Mouse (Mus musculus) stomach, postnatal 0 days (tissue): Measurements from ENCODE around the gene Aco2. TPM values are rescaled to one million over a fixed set of nuclear protein-coding genes. Genes with fewer than 3 reads are reported as not detected.
A peak's percentile ranks its signal among the peaks of the same experiment; 100 is the strongest.

Experiments used
- ATAC-seq: fragments of 200-750 bp; cut with Nextera tagmentation; 2 replicates; pipeline ENCODE4 v1.8.0; 2017; ENCODE audit not compliant: low FRiP score, low TSS enrichment
- DNase-seq: peaks from one replicate; pipeline ENCODE4 v3.0.0-alpha.2; 2016; ENCODE audit warnings: low spot score
- H3K27ac ChIP-seq: fragments of 300-500 bp; sonication (generic); replicated peaks from 2 replicates; pipeline ENCODE4 v1.5.1; 2014; ENCODE audit warnings: mild to moderate bottlenecking, control low read depth
- H3K27me3 ChIP-seq: fragments of 300-500 bp; sonication (generic); 2 replicates; pipeline ENCODE4 v1.6.1; 2014; ENCODE audit warnings: low read length; ENCODE audit not compliant: control insufficient read depth, insufficient read depth
- H3K36me3 ChIP-seq: fragments of 300-500 bp; sonication (generic); 2 replicates; pipeline ENCODE4 v1.6.1; 2014; ENCODE audit warnings: low read length, mixed read lengths; ENCODE audit not compliant: control insufficient read depth, insufficient read depth
- H3K4me1 ChIP-seq: fragments of 300-500 bp; sonication (generic); replicated peaks from 2 replicates; pipeline ENCODE4 v1.6.1; 2014; ENCODE audit warnings: antibody characterized with exemption; ENCODE audit not compliant: control insufficient read depth, insufficient read depth
- H3K4me2 ChIP-seq: fragments of 300-500 bp; sonication (generic); replicated peaks from 2 replicates; pipeline ENCODE4 v1.6.1; 2014; ENCODE audit warnings: low read depth, mild to moderate bottlenecking, control low read depth, moderate library complexity
- H3K4me3 ChIP-seq: fragments of 300-500 bp; sonication (generic); 2 replicates; pipeline ENCODE4 v1.5.1; 2014; ENCODE audit warnings: low read depth, low read length, control low read depth
- H3K9ac ChIP-seq: fragments of 300-500 bp; sonication (generic); 2 replicates; pipeline ENCODE4 v1.6.1; 2014; ENCODE audit warnings: mild to moderate bottlenecking, low read length, control low read depth, mixed read lengths
- H3K9me3 ChIP-seq: fragments of 300-500 bp; sonication (generic); 2 replicates; pipeline ENCODE4 v1.6.1; 2016; ENCODE audit warnings: low read length; ENCODE audit not compliant: control insufficient read depth
- CTCF ChIP-seq: IDR thresholded peaks from 2 replicates; pipeline ENCODE4 v1.5.1; 2016; ENCODE audit warnings: antibody characterized with exemption, low read depth, mild to moderate bottlenecking, moderate library complexity
- EP300 ChIP-seq: optimal IDR thresholded peaks from 2 replicates; pipeline ENCODE3; 2016; ENCODE audit warnings: antibody characterized with exemption
- WGBS: fragments of 180-500 bp; shearing (Covaris S2); extraction: QIAGEN DNeasy Blood & Tissue Kit; methylation state at CpG from one replicate; pipeline ENCODE4 v1.1.7; 2014; 5-methylcytosine and 5-hydroxymethylcytosine counted together
- polyA plus RNA-seq: library from polyadenylated mRNA; unstranded; fragments of >200 nt; fragmentation: Nextera tagmentation; extraction: Ambion mirVana; gene quantifications from 2 replicates; pipeline ENCODE4 v1.2.1, GENCODE M21; 2015

Aco2 gene
- polyA plus RNA-seq, 1 experiment from 2014 or later = 130 TPM

- Histone ChIP-seq H3K4me3 (peak within 1 kb of the TSS; percentile 84), H3K27ac (peak within 1 kb of the TSS; percentile 98), H3K9ac (peak within 1 kb of the TSS; percentile 94), H3K27me3 (no peaks in the 10 kb centered on the region), H3K9me3 (no peaks in the 10 kb centered on the region), H3K36me3 (no peaks in the 10 kb centered on the region), H3K4me1 (no peaks in the 10 kb centered on the region; the same call in 1 of the 2 replicates), H3K4me2 (peak within 1 kb of the TSS; percentile 60)
- whole genome bisulfite sequencing = under 1% methylated on average over 44 of the region's 44 CpGs
- peak; percentile 13 for ATAC-seq
- peak; percentile 63 for DNase-seq
- TF ChIP-seq EP300 (peak; percentile 49), CTCF (peak; percentile 43)
These were observed 13.4 kb upstream of the Aco2 start, which contains the start of gene Tob2 for GRCm38 (mm10) chr15:81858517-81859329. Gene Tob2, minus strand, starts transcription at chr15:81858796.

- DNase-seq = peak; percentile 89
- H3K9ac ChIP-seq = peak overlapping the region; percentile 94
- no peak for TF ChIP-seq CTCF
- peak; percentile 79 for TF ChIP-seq EP300
- H3K27ac ChIP-seq = peak overlapping the region; percentile 98
- 0 out of 2 replicates have a peak, but pooled peaks cover 4% of the 10 kb centered on the region for H3K36me3 ChIP-seq
- peak overlapping the region; percentile 84 for H3K4me3 ChIP-seq
- no peaks in the 10 kb centered on the region for H3K9me3 ChIP-seq
- no peaks in the 10 kb centered on the region; the same call in 1 of the 2 replicates for H3K4me1 ChIP-seq
- WGBS = under 1% methylated on average over 39 of the region's 39 CpGs
- H3K4me2 ChIP-seq = peak overlapping the region; percentile 60
- ATAC-seq = peak; percentile 79
- no peaks in the 10 kb centered on the region for H3K27me3 ChIP-seq
These were observed 12.5 kb upstream of the Aco2 start for GRCm38 (mm10) chr15:81859330-81860255.

GRCm38 (mm10) chr15:81860471-81861135 is 11.5 kb upstream of the Aco2 start:
- no peaks in the 10 kb centered on the region for H3K9me3 ChIP-seq
- H3K4me3 ChIP-seq = peak overlapping the region; percentile 84; the same call in 1 of the 2 replicates
- peak overlapping the region; percentile 89 for H3K27ac ChIP-seq
- peak overlapping the region; percentile 19; the same call in 1 of the 2 replicates for H3K9ac ChIP-seq
- peak; percentile 73 for DNase-seq
- H3K36me3 ChIP-seq = peaks cover 4% of the 10 kb centered on the region; the same call in 1 of the 2 replicates
- peak overlapping the region; percentile 18 for H3K4me2 ChIP-seq
- TF ChIP-seq CTCF (no peak), EP300 (no peak)
- WGBS = 21% methylated on average over 8 of the region's 8 CpGs
- H3K4me1 ChIP-seq = no peaks in the 10 kb centered on the region
- no peaks in the 10 kb centered on the region for H3K27me3 ChIP-seq
- ATAC-seq = no peak

GRCm38 (mm10) chr15:81864238-81864637 is 7.9 kb upstream of the Aco2 start:
- peaks cover 15% of the 10 kb centered on the region; the same call in 1 of the 2 replicates for H3K36me3 ChIP-seq
- TF ChIP-seq CTCF (no peak), EP300 (no peak)
- H3K27ac ChIP-seq = no peak overlapping the region
- no peak overlapping the region for H3K4me2 ChIP-seq
- no peak overlapping the region for H3K9ac ChIP-seq
- no peaks in the 10 kb centered on the region for H3K9me3 ChIP-seq
- H3K4me1 ChIP-seq = no peaks in the 10 kb centered on the region
- ATAC-seq = no peak
- H3K4me3 ChIP-seq = no peak overlapping the region
- H3K27me3 ChIP-seq = no peaks in the 10 kb centered on the region
- WGBS = 91% methylated on average over 7 of the region's 7 CpGs
- DNase-seq = peak; percentile 12

GRCm38 (mm10) chr15:81869985-81870384 is 2.1 kb upstream of the Aco2 start:
- Histone ChIP-seq H3K36me3 (peaks cover 16% of the 10 kb centered on the region), H3K27me3 (no peaks in the 10 kb centered on the region), H3K9me3 (no peaks in the 10 kb centered on the region), H3K9ac (no peak overlapping the region), H3K4me1 (peaks cover 2% of the 10 kb centered on the region; the same call in 1 of the 2 replicates), H3K4me3 (no peak overlapping the region), H3K27ac (no peak overlapping the region), H3K4me2 (no peak overlapping the region)
- ATAC-seq (no peak), DNase-seq (no peak)
- TF ChIP-seq CTCF = no peak
- no peak for TF ChIP-seq EP300
- 98% methylated on average over 5 of the region's 5 CpGs for WGBS
